Mouse (Mus musculus) liver, adult 2 months (tissue): Measurements from ENCODE around the gene Col11a2. TPM values are rescaled to one million over a fixed set of nuclear protein-coding genes. Genes with fewer than 3 reads are reported as not detected.
A peak's percentile ranks its signal among the peaks of the same experiment; 100 is the strongest.

Source experiments
- DNase-seq: peaks from one replicate; pipeline ENCODE4 v3.0.0-alpha.2; 2011; ENCODE audit warnings: low read depth, low spot score; ENCODE audit errors: extremely low read depth
- H3K27ac ChIP-seq: fragments of 200-500 bp; replicated peaks from 2 replicates; pipeline ENCODE4 v1.5.1; 2012; ENCODE audit warnings: low read depth, mild to moderate bottlenecking, control low read depth, inconsistent platforms, low read length; ENCODE audit not compliant: insufficient read depth
- H3K27me3 ChIP-seq: fragments of 200-500 bp; 2 replicates; pipeline ENCODE4 v1.6.1; 2012; ENCODE audit warnings: mild to moderate bottlenecking, moderate library complexity, low read length, inconsistent platforms; ENCODE audit not compliant: control insufficient read depth, insufficient read depth
- H3K36me3 ChIP-seq: fragments of 200-500 bp; 2 replicates; pipeline ENCODE4 v1.6.1; 2012; ENCODE audit warnings: low read length, inconsistent platforms; ENCODE audit not compliant: control insufficient read depth, insufficient read depth
- H3K4me1 ChIP-seq: fragments of 200-500 bp; 2 replicates; pipeline ENCODE4 v1.6.1; 2011; ENCODE audit warnings: low read length; ENCODE audit not compliant: control insufficient read depth, insufficient read depth
- H3K4me3 ChIP-seq: fragments of 200-500 bp; 2 replicates; pipeline ENCODE4 v1.5.1; 2011; ENCODE audit warnings: low read depth, mild to moderate bottlenecking, control low read depth, low read length, moderate library complexity; ENCODE audit not compliant: insufficient read depth
- H3K79me2 ChIP-seq: fragments of 200-500 bp; 2 replicates; pipeline ENCODE4 v1.6.1; 2012; ENCODE audit warnings: inconsistent platforms, mild to moderate bottlenecking, low read length, moderate library complexity; ENCODE audit not compliant: control insufficient read depth, insufficient read depth
- H3K9ac ChIP-seq: fragments of 200-500 bp; 2 replicates; pipeline ENCODE4 v1.6.1; 2012; ENCODE audit warnings: low read depth, mild to moderate bottlenecking, control low read depth, inconsistent platforms, low read length
- CTCF ChIP-seq: fragments of 200-500 bp; IDR thresholded peaks from 2 replicates; pipeline ENCODE4 v1.5.1; 2011; ENCODE audit warnings: low read depth, low read length, control low read depth
- POLR2A ChIP-seq: fragments of 200-500 bp; IDR thresholded peaks from 2 replicates; pipeline ENCODE4 v1.6.1; 2011; ENCODE audit warnings: low read length, control low read depth; ENCODE audit not compliant: insufficient read depth; ENCODE audit errors: extremely low read depth
- WGBS: fragments of 180-500 bp; shearing (Covaris S2); methylation state at CpG from one replicate; pipeline ENCODE4 v1.1.7; 2018; 5-methylcytosine and 5-hydroxymethylcytosine counted together
- polyA plus RNA-seq: library from polyadenylated mRNA; depleted of rRNA; stranded (reverse); fragments of >200 nt; gene quantifications from 2 replicates; pipeline ENCODE4 v1.2.3, GENCODE M21; 2012
- total RNA-seq: library from RNA; depleted of rRNA; stranded (reverse); fragments of >200 nt; gene quantifications from 2 replicates; pipeline ENCODE4 v1.2.3, GENCODE M21; 2014

The Col11a2 gene
- total and polyA plus RNA-seq, 2 experiments: 0.18 to 0.23 TPM

- Histone ChIP-seq H3K27me3 (no peaks in the 10 kb centered on the region), H3K4me3 (no peak overlapping the region), H3K4me1 (peaks cover 5% of the 10 kb centered on the region; the same call in 1 of the 2 replicates), H3K9ac (no peak overlapping the region), H3K27ac (no peak overlapping the region), H3K79me2 (no peaks in the 10 kb centered on the region), H3K36me3 (no peaks in the 10 kb centered on the region)
- DNase-seq: no peak
- no peak for TF ChIP-seq CTCF
- TF ChIP-seq POLR2A: no peak
- 76% methylated on average over 5 of the region's 5 CpGs for WGBS
Measured at GRCm38 (mm10) chr17:34099531-34099930, 60.3 kb downstream of the Col11a2 start.

GRCm38 (mm10) chr17:34101185-34101584 is 61.9 kb downstream of the Col11a2 start:
- TF ChIP-seq CTCF (no peak), POLR2A (no peak)
- no peak overlapping the region for H3K27ac ChIP-seq
- no peaks in the 10 kb centered on the region for H3K36me3 ChIP-seq
- no peak for DNase-seq
- no peak overlapping the region for H3K9ac ChIP-seq
- no peaks in the 10 kb centered on the region for H3K27me3 ChIP-seq
- 30% methylated on average over 5 of the region's 5 CpGs for WGBS
- H3K79me2 ChIP-seq: no peaks in the 10 kb centered on the region
- no peak overlapping the region for H3K4me3 ChIP-seq
- peaks cover 5% of the 10 kb centered on the region; the same call in 1 of the 2 replicates for H3K4me1 ChIP-seq

GRCm38 (mm10) chr17:34101604-34102032 is 62.4 kb downstream of the Col11a2 start:
- WGBS: 17% methylated on average over 12 of the region's 12 CpGs
- peak; percentile 62 for DNase-seq
- Histone ChIP-seq H3K27me3 (no peaks in the 10 kb centered on the region), H3K27ac (no peak overlapping the region; the same call in 1 of the 2 replicates), H3K36me3 (no peaks in the 10 kb centered on the region), H3K4me1 (peaks cover 5% of the 10 kb centered on the region; the same call in 1 of the 2 replicates), H3K9ac (peak overlapping the region; percentile 58; the same call in 1 of the 2 replicates), H3K4me3 (peak overlapping the region; percentile 47; the same call in 1 of the 2 replicates), H3K79me2 (no peaks in the 10 kb centered on the region)
- no peak for TF ChIP-seq POLR2A
- TF ChIP-seq CTCF: peak; percentile 73

- H3K36me3 ChIP-seq: no peaks in the 10 kb centered on the region
- no peak overlapping the region for H3K9ac ChIP-seq
- H3K79me2 ChIP-seq: no peaks in the 10 kb centered on the region
- no peak overlapping the region for H3K27ac ChIP-seq
- peak; percentile 74 for DNase-seq
- 15% methylated on average over 6 of the region's 6 CpGs for WGBS
- no peak overlapping the region for H3K4me3 ChIP-seq
- no peaks in the 10 kb centered on the region for H3K27me3 ChIP-seq
- H3K4me1 ChIP-seq: peaks cover 5% of the 10 kb centered on the region; the same call in 1 of the 2 replicates
- TF ChIP-seq POLR2A (no peak), CTCF (no peak)
Measured at GRCm38 (mm10) chr17:34102831-34103230, 63.6 kb downstream of the Col11a2 start.

GRCm38 (mm10) chr17:34104804-34105203 is 65.6 kb downstream of the Col11a2 start:
- no peaks in the 10 kb centered on the region for H3K27me3 ChIP-seq
- no peak overlapping the region for H3K27ac ChIP-seq
- no peaks in the 10 kb centered on the region for H3K79me2 ChIP-seq
- DNase-seq: peak; percentile 12
- 86% methylated on average over 9 of the region's 9 CpGs for WGBS
- peaks cover 5% of the 10 kb centered on the region; the same call in 1 of the 2 replicates for H3K4me1 ChIP-seq
- H3K9ac ChIP-seq: no peak overlapping the region
- H3K4me3 ChIP-seq: no peak overlapping the region
- TF ChIP-seq CTCF (no peak), POLR2A (no peak)
- H3K36me3 ChIP-seq: no peaks in the 10 kb centered on the region

- Histone ChIP-seq H3K79me2 (no peaks in the 10 kb centered on the region), H3K27ac (no peak overlapping the region), H3K27me3 (no peaks in the 10 kb centered on the region), H3K9ac (no peak overlapping the region), H3K4me3 (no peak overlapping the region), H3K4me1 (peaks cover 5% of the 10 kb centered on the region; the same call in 1 of the 2 replicates), H3K36me3 (peaks cover 10% of the 10 kb centered on the region)
- 93% methylated on average over 7 of the region's 7 CpGs for whole genome bisulfite sequencing
- TF ChIP-seq CTCF (no peak), POLR2A (no peak)
- DNase-seq: no peak
Measured at GRCm38 (mm10) chr17:34106555-34106954, 67.3 kb downstream of the Col11a2 start.
